Mouse (Mus musculus) lung, postnatal 0 days (tissue): ENCODE measurements around the gene Pbx2.

Experiments used
- CTCF ChIP-seq: IDR thresholded peaks from 2 replicates; pipeline ENCODE4 v1.5.1; 2016; ENCODE audit warnings: antibody characterized with exemption, mild to moderate bottlenecking
- EP300 ChIP-seq: IDR thresholded peaks from 2 replicates; pipeline ENCODE4 v1.6.1; 2016; ENCODE audit warnings: antibody characterized with exemption, mild to moderate bottlenecking, control low read depth

DNA sequence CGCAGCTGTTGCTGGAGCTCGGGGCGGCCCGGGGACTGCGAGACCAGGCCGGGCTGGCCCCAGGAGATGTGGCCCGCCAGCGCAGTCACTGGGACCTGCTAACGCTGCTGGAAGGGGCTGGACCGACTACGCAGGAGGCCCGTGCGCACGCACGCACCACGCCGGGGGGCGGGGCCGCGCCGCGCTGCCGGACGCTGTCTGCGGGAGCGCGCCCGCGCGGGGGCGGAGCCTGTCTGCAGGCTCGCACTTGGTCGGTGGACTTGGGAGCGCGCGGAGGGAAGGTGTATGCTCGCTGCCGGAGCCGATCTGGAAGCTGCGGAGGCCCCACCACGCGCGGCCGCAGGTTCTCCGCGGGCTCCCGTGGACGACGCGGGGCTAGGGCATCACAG, 3.6 kb upstream of the Pbx2 start:
- TF ChIP-seq CTCF (no peak), EP300 (no peak)
